Mouse (Mus musculus): ENCODE data around the gene Zscan21. TPM values are rescaled to one million over a fixed set of nuclear protein-coding genes. Genes with fewer than 3 reads are reported as not detected.

The Zscan21 gene
- polyA plus RNA-seq (2015; fragmentation: Nextera tagmentation; extraction: Ambion mirVana), result 27.5 and 28.0 TPM in 2 replicates

DNA sequence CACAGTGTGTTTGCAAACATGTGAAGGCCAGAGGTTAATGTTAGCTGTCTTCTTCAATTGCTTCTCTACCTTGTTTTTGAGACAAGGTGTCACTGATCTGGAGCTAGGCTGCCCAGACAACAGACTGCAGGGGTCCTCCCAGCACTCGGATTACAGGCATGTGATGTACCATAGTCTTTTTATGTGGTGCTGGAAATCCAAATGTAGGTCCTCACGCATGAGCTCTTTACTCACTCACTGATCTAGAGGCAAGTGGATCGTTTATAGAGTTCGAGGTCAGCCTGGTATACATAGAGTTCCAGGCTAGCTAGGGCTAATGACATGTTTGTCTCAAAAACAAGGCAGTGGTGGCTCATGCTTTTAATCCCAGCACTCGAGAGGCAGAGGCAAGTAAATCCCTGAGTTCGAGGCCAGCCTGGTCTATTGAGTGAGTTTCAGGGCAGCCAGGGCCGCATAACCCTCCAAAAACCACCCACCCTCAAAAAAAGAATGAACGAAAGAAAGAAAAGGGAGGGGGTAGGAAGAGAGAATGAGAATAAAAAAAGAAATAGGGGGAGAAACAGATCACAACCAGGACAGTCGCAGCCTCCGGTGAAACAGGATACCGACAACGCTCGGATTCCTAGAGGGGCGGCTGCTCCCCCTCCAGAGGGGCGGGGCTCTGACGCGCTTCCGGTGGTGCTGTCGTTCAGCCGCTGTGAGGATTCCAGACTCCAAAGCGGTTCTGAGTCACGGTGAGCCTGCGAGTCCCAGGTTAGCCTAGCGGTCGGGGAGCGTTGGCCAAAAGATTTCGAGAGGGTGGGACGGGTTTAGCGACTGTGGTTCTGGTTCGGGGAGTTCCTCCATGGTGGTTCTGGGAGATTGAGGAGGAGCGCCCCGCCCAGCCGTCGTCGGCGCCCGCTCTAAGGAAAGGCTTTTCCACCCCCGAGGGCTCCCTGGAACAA is at the start of gene Zscan21:
Zscan21 (plus strand) TSS at position 649 of the 944 bp plus-strand sequence.

DNA sequence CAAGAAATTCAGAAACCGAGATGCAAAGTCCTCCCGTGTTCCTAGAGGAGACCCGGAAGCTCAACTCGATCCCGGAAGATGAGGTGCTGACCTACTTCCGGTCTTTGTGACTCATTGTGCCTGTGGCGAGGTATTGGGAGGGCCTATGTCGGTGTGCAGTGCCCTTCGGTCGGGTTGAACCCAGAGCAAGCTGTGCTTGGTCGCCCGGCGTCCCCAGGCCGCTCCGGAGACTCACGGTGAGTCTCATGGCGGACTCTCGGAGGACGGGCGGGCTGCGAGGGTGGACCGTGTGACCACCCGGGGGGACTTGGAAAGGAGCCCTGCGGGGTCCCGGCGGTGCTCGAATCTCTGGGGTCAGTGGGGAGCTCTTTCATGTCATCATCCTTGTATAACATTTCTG is 31.7 kb upstream of the Zscan21 start, which contains the start of gene Zkscan1:
Zkscan1 (plus strand) TSS at position 89 of the 400 bp plus-strand sequence.

DNA sequence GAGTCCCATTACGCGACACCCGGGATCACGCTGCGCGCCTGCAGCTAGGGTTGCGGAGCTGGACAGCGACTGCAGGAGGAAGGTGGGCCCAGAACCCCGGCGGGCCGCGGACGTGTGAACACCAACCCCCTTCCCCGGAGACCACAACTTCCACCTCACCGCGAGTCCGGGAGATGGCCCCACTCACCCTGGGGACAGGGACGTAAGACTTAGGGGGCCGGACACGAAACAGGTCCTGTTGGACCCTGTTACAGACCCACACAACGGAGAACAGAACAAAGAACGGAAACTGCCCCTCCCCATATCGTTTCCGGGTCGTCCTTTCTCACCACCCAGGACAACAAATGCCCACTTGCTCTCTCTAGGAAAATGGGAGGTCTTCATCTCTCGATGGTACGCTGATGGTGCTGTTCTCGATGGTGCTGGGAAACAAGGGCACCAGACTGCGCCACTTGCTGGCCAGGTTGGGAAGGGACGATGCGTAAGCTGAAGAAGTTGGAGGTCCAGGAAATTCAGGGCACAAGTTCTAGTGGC is 38.8 kb downstream of the Zscan21 start, which contains the start of gene Zfp113:
Zfp113 (minus strand) TSS at position 302 of the 534 bp plus-strand sequence.

DNA sequence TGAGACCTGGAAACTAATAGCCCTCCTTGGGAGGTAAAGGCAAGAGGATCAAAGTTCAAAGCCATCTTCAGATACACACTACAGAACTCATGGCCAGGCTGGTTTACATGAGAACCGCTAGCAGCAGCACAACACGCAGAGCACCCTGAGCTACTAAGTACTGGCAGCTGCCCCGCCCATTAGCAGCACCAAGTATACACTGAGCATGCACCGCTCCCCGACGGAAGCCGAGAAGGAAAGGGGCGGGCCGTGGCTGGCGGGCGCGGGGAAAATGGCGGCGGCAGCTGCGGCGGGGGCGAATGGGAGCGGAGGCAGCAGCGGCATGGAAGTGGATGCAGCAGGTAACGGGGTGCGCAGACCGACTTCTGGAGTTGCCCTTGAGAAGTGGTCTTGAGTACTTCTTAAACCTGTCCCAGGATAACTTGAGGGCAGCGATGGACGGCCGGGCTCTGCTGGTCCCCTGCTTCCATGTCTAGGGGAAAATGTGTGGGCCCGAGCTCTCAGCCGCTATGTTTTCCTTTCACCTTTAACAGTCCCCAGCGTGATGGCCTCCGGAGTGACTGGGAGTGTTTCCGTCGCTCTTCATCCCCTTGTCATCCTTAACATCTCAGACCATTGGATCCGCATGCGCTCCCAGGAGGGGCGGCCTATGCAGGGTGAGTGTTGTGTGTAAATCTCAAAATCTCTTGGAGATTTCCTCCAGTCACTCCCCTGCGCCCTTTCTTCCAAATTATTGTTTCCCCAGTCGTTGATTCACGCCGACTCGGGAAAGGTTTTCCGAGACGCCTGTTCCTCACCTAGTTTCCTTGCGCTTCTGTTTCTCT is 44.4 kb downstream of the Zscan21 start, which contains the start of gene Cops6:
Cops6 (plus strand) TSS at position 230 of the 824 bp plus-strand sequence.

DNA sequence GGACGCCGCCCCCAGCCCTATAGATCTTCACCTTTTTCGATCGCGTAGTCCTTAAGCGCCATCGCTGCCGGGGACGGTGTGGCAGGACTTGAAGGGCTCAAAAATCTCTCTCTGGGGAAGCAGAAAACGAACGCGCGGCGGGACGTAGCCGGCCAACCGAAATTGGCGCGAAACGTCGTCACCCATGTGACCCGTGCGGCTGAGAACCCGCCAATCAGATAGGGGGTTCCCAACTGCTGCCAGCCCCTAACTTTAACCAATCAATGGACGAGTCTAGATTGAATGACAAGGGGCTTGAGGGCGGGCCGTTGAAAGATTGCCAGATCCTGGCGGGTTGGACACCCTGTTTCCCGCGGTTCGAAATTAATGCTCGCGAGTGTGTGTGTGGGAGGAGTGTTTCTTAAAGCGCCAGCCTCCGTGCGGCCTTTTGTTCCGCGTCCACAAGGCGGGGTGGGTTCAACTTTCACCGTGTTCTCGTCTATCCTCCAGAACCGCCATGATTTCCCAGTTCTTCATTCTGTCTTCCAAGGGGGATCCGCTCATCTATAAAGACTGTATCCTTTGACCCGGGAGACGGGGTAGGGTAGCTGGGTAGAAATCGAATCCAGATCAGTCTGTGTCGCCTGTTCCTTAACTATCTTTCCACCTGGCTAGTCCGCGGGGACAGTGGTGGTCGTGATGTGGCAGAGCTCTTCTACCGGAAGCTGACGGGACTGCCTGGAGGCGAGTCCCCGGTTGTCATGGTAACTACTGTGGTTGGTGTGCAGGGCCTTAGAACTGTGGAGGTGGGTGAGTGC is 55.2 kb downstream of the Zscan21 start, which contains the start of the genes Ap4m1 and Mcm7:
Ap4m1 (plus strand) TSS at position 308 of the 797 bp plus-strand sequence.
Mcm7 (minus strand) TSS at position 728 of the 797 bp plus-strand sequence.

Small RNA genes lying within 50 kb of the gene (microRNA-seq; reads per million reads assigned to microRNA genes)
- gene Mir106b (ENCODE audit: borderline replicate concordance, insufficient number of aligned reads) (1,510 reads per million, percentile 81 among the genes with 10 or more reads in this experiment), gene Mir25 (ENCODE audit: borderline replicate concordance, insufficient number of aligned reads) (330 reads per million, percentile 59 among the genes with 10 or more reads in this experiment), gene Mir93 (ENCODE audit: borderline replicate concordance, insufficient number of aligned reads) (1,712 reads per million, percentile 82 among the genes with 10 or more reads in this experiment)

Other genes with a start within 250 kb of the Zscan21 start
- 1.9 and 2.5 TPM in 2 replicates for gene Pilrb2, start 245.1 kb upstream of the Zscan21 start, polyA plus RNA-seq (2015; fragmentation: Nextera tagmentation; extraction: Ambion mirVana)
- gene Cyp3a13, start 195.3 kb upstream of the Zscan21 start, polyA plus RNA-seq (2015; fragmentation: Nextera tagmentation; extraction: Ambion mirVana), result 2.0 and 2.4 TPM in 2 replicates
- 2.4 and 2.7 TPM in 2 replicates for gene Gjc3, start 153.8 kb upstream of the Zscan21 start, polyA plus RNA-seq (2015; fragmentation: Nextera tagmentation; extraction: Ambion mirVana)
- gene Azgp1, start 135.4 kb upstream of the Zscan21 start, polyA plus RNA-seq (2015; fragmentation: Nextera tagmentation; extraction: Ambion mirVana), result 17.9 and 28.3 TPM in 2 replicates
- gene Smok3a, start 95.6 kb upstream of the Zscan21 start, polyA plus RNA-seq (2015; fragmentation: Nextera tagmentation; extraction: Ambion mirVana), result not detected in 2 replicates
- not detected in 2 replicates for gene Smok3b, start 95.5 kb upstream of the Zscan21 start, polyA plus RNA-seq (2015; fragmentation: Nextera tagmentation; extraction: Ambion mirVana)
- gene Smok3c, start 63.7 kb upstream of the Zscan21 start, polyA plus RNA-seq (2015; fragmentation: Nextera tagmentation; extraction: Ambion mirVana), result not detected in 2 replicates
- 8.4 and 10.3 TPM in 2 replicates for gene Zkscan1, start 31.8 kb upstream of the Zscan21 start, polyA plus RNA-seq (2015; fragmentation: Nextera tagmentation; extraction: Ambion mirVana)
- 9.4 and 12.4 TPM in 2 replicates for gene Zfp113, start 38.8 kb downstream of the Zscan21 start, polyA plus RNA-seq (2015; fragmentation: Nextera tagmentation; extraction: Ambion mirVana)
- gene Cops6, start 44.2 kb downstream of the Zscan21 start, polyA plus RNA-seq (2015; fragmentation: Nextera tagmentation; extraction: Ambion mirVana), result 198 and 240 TPM in 2 replicates
- gene Ap4m1, start 55.1 kb downstream of the Zscan21 start, polyA plus RNA-seq (2015; fragmentation: Nextera tagmentation; extraction: Ambion mirVana), result 9.8 and 16.1 TPM in 2 replicates
- gene Mcm7, start 55.5 kb downstream of the Zscan21 start, polyA plus RNA-seq (2015; fragmentation: Nextera tagmentation; extraction: Ambion mirVana), result 55.5 and 71.3 TPM in 2 replicates
- 35.0 and 47.4 TPM in 2 replicates for gene Taf6, start 70.5 kb downstream of the Zscan21 start, polyA plus RNA-seq (2015; fragmentation: Nextera tagmentation; extraction: Ambion mirVana)
- 36.8 and 39.6 TPM in 2 replicates for gene Cnpy4, start 70.6 kb downstream of the Zscan21 start, polyA plus RNA-seq (2015; fragmentation: Nextera tagmentation; extraction: Ambion mirVana)
- gene Mblac1, start 77.4 kb downstream of the Zscan21 start, polyA plus RNA-seq (2015; fragmentation: Nextera tagmentation; extraction: Ambion mirVana), result 6.1 and 7.2 TPM in 2 replicates
- 0.22 and 0.44 TPM in 2 replicates for gene Nxpe5, start 109.0 kb downstream of the Zscan21 start, polyA plus RNA-seq (2015; fragmentation: Nextera tagmentation; extraction: Ambion mirVana)
- 145 and 181 TPM in 2 replicates for gene Lamtor4, start 138.6 kb downstream of the Zscan21 start, polyA plus RNA-seq (2015; fragmentation: Nextera tagmentation; extraction: Ambion mirVana)
- 5.3 and 6.4 TPM in 2 replicates for gene BC037034, start 147.1 kb downstream of the Zscan21 start, polyA plus RNA-seq (2015; fragmentation: Nextera tagmentation; extraction: Ambion mirVana)
- 1.0 and 1.4 TPM in 2 replicates for gene Gal3st4, start 155.9 kb downstream of the Zscan21 start, polyA plus RNA-seq (2015; fragmentation: Nextera tagmentation; extraction: Ambion mirVana)
- 0.22 and 0.28 TPM in 2 replicates for gene Gm43720, start 163.1 kb downstream of the Zscan21 start, polyA plus RNA-seq (2015; fragmentation: Nextera tagmentation; extraction: Ambion mirVana)
- gene Gpc2, start 163.1 kb downstream of the Zscan21 start, polyA plus RNA-seq (2015; fragmentation: Nextera tagmentation; extraction: Ambion mirVana), result 4.1 and 5.5 TPM in 2 replicates
- 0.80 and 1.1 TPM in 2 replicates for gene Stag3, start 163.3 kb downstream of the Zscan21 start, polyA plus RNA-seq (2015; fragmentation: Nextera tagmentation; extraction: Ambion mirVana)
- 0.17 and 0.57 TPM in 2 replicates for gene Pvrig, start 225.1 kb downstream of the Zscan21 start, polyA plus RNA-seq (2015; fragmentation: Nextera tagmentation; extraction: Ambion mirVana)